Mouse (Mus musculus) forebrain, embryonic 13.5 days (tissue): ENCODE results near the gene Rbm44. TPM values are rescaled to one million over a fixed set of nuclear protein-coding genes. Genes with fewer than 3 reads are reported as not detected.
A peak's percentile ranks its signal among the peaks of the same experiment; 100 is the strongest.

ENCODE experiments used
- ATAC-seq: fragments of 200-750 bp; cut with Nextera tagmentation; 2 replicates; pipeline ENCODE4 v1.8.0; 2017
- H3K27ac ChIP-seq: fragments of 300-500 bp; sonication (generic); 2 replicates; pipeline ENCODE4 v1.5.1; 2015; ENCODE audit warnings: inconsistent platforms, mild to moderate bottlenecking, moderate library complexity
- H3K27me3 ChIP-seq: fragments of 300-500 bp; sonication (generic); 2 replicates; pipeline ENCODE4 v1.6.1; 2015; ENCODE audit warnings: mild to moderate bottlenecking, inconsistent platforms
- H3K36me3 ChIP-seq: fragments of 300-500 bp; sonication (generic); 2 replicates; pipeline ENCODE4 v1.6.1; 2015; ENCODE audit warnings: mild to moderate bottlenecking, inconsistent platforms; ENCODE audit not compliant: poor library complexity, severe bottlenecking
- H3K4me1 ChIP-seq: fragments of 300-500 bp; sonication (generic); 2 replicates; pipeline ENCODE4 v1.6.1; 2015; ENCODE audit warnings: inconsistent platforms
- H3K4me2 ChIP-seq: fragments of 300-500 bp; sonication (generic); 2 replicates; pipeline ENCODE4 v1.6.1; 2015; ENCODE audit warnings: inconsistent platforms, mild to moderate bottlenecking, moderate library complexity
- H3K4me3 ChIP-seq: fragments of 300-500 bp; sonication (generic); 2 replicates; pipeline ENCODE4 v1.5.1; 2015; ENCODE audit warnings: mild to moderate bottlenecking, inconsistent platforms
- H3K9ac ChIP-seq: fragments of 300-500 bp; sonication (generic); 2 replicates; pipeline ENCODE4 v1.6.1; 2015; ENCODE audit warnings: mild to moderate bottlenecking, inconsistent platforms
- H3K9me3 ChIP-seq: fragments of 300-500 bp; sonication (generic); replicated peaks from 2 replicates; pipeline ENCODE4 v1.6.1; 2016; ENCODE audit warnings: inconsistent platforms
- WGBS: fragments of 180-500 bp; shearing (Covaris S2); methylation state at CpG from one replicate; pipeline ENCODE4 v1.1.7; 2015; 5-methylcytosine and 5-hydroxymethylcytosine counted together
- polyA plus RNA-seq: library from polyadenylated mRNA; unstranded; fragments of >200 nt; fragmentation: Nextera tagmentation; extraction: Ambion mirVana; gene quantifications from 2 replicates; pipeline ENCODE4 v1.2.1, GENCODE M21; 2015

Gene Rbm44
- 0.11 and 0.12 TPM in 2 replicates for polyA plus RNA-seq

GRCm38 (mm10) chr1:91144813-91145212 lies at the start of gene Rbm44:
TSS of gene Rbm44 (plus strand) at chr1:91145089.
- no peak within 1 kb of the TSS for H3K9ac ChIP-seq
- H3K4me2 ChIP-seq = no peak within 1 kb of the TSS
- no peak within 1 kb of the TSS for H3K27ac ChIP-seq
- ATAC-seq = no peak
- H3K4me1 ChIP-seq = no peaks in the 10 kb centered on the region
- H3K27me3 ChIP-seq = no peaks in the 10 kb centered on the region
- no peaks in the 10 kb centered on the region for H3K9me3 ChIP-seq
- no peak within 1 kb of the TSS for H3K4me3 ChIP-seq
- WGBS = 74% methylated on average over 20 of the region's 20 CpGs
- H3K36me3 ChIP-seq = no peaks in the 10 kb centered on the region

- Histone ChIP-seq H3K9me3 (no peaks in the 10 kb centered on the region), H3K36me3 (no peaks in the 10 kb centered on the region), H3K4me2 (no peak overlapping the region), H3K27me3 (no peaks in the 10 kb centered on the region), H3K4me1 (peaks cover 3% of the 10 kb centered on the region; the same call in 1 of the 2 replicates), H3K27ac (no peak overlapping the region), H3K9ac (no peak overlapping the region), H3K4me3 (no peak overlapping the region)
- no peak for ATAC-seq
- WGBS = 81% methylated on average over 3 of the region's 3 CpGs
Observed at GRCm38 (mm10) chr1:91095258-91095657, 49.6 kb upstream of the Rbm44 start.

DNA sequence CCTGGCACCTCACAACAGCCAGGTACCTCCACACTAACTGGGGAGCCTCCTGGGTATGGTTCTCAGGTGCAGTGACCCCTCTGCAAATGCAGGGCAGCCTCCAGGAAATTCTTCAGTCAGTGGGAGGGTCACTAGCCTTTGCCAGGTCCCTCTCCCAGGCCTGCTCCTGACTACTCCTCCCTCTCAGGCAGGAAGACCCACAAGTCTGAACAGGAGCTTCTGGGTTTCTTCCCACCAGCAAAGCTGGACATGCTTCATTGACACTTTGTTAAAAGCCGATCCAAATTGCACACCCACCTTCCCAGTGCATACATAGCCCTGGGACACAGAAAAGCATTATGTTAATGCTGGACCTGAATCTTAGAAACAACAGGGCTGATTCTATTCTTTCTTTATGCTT lies 49.0 kb upstream of the Rbm44 start:
- 82% methylated on average over 1 of the region's 1 CpGs for WGBS
- Histone ChIP-seq H3K9me3 (no peaks in the 10 kb centered on the region), H3K4me2 (no peak overlapping the region), H3K4me1 (peaks cover 3% of the 10 kb centered on the region; the same call in 1 of the 2 replicates), H3K9ac (no peak overlapping the region), H3K27me3 (no peaks in the 10 kb centered on the region), H3K4me3 (no peak overlapping the region), H3K36me3 (no peaks in the 10 kb centered on the region), H3K27ac (no peak overlapping the region)
- ATAC-seq = no peak

- ATAC-seq = no peak
- Histone ChIP-seq H3K27ac (no peak overlapping the region), H3K9me3 (no peaks in the 10 kb centered on the region), H3K27me3 (no peaks in the 10 kb centered on the region), H3K36me3 (no peaks in the 10 kb centered on the region), H3K4me3 (no peak overlapping the region), H3K4me2 (no peak overlapping the region), H3K4me1 (peaks cover 3% of the 10 kb centered on the region; the same call in 1 of the 2 replicates), H3K9ac (no peak overlapping the region)
- 81% methylated on average over 5 of the region's 5 CpGs for WGBS
Observed at GRCm38 (mm10) chr1:91096490-91096889, 48.4 kb upstream of the Rbm44 start.

DNA sequence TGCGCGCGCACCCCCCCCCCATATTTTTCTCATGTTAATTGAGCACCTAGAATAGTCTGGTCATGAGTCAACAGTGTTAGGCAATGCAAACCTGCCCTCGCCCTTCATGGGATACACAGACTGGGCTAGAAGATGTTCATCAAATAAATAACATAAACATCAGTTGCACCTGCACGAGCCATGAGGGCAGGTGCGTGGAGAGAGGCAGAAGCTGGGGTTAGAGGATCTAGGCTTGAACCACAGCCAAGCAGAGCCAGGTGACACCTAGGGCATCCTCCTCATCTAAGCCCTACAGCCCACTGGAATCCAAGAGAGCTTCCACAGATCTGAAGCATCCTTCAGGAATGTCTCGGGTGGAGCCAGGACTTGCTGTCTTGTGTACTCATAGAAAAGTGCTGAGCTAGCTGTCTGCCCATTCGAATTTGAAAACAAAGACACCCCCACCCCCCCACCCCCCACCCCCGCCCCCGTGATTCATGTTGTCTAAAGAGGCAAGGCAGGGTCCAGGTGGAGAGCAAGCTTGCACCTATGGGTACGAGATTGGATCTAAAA lies 47.5 kb upstream of the Rbm44 start:
- ATAC-seq = no peak
- no peak overlapping the region for H3K9ac ChIP-seq
- H3K36me3 ChIP-seq = no peaks in the 10 kb centered on the region
- H3K4me1 ChIP-seq = peaks cover 5% of the 10 kb centered on the region; the same call in 1 of the 2 replicates
- whole genome bisulfite sequencing = 91% methylated on average over 11 of the region's 11 CpGs
- no peaks in the 10 kb centered on the region for H3K27me3 ChIP-seq
- H3K9me3 ChIP-seq = no peaks in the 10 kb centered on the region
- H3K27ac ChIP-seq = no peak overlapping the region
- H3K4me3 ChIP-seq = no peak overlapping the region
- no peak overlapping the region for H3K4me2 ChIP-seq

DNA sequence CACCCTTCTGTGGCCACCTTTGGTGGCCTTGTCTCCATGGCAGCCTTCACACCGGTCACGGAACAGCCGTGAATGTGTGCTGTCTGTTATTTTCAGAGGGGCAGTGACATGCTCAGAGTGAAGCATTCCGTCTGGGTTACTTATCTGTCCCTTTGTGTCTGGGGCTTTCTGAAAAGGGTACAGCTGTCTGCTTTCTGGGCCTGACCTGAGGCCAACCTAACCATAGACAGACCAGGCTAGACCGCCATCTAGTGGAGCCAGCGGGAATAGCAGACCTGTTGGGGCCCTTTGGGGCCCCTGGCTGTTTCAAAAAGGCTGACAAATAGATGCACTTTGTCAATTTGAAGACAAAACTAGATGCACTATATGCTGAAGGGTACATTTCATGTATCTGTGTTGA lies 46.0 kb upstream of the Rbm44 start:
- no peaks in the 10 kb centered on the region for H3K9me3 ChIP-seq
- H3K4me1 ChIP-seq = peaks cover 5% of the 10 kb centered on the region; the same call in 1 of the 2 replicates
- H3K27ac ChIP-seq = no peak overlapping the region
- H3K9ac ChIP-seq = no peak overlapping the region
- no peaks in the 10 kb centered on the region for H3K27me3 ChIP-seq
- H3K4me2 ChIP-seq = no peak overlapping the region
- WGBS = 13% methylated on average over 6 of the region's 6 CpGs
- no peak overlapping the region for H3K4me3 ChIP-seq
- peak; percentile 59; the same call in 1 of the 2 replicates for ATAC-seq
- H3K36me3 ChIP-seq = no peaks in the 10 kb centered on the region

GRCm38 (mm10) chr1:91101709-91102440 lies 43.0 kb upstream of the Rbm44 start:
- Histone ChIP-seq H3K9me3 (no peaks in the 10 kb centered on the region), H3K4me1 (peaks cover 5% of the 10 kb centered on the region; the same call in 1 of the 2 replicates), H3K9ac (no peak overlapping the region), H3K27ac (no peak overlapping the region), H3K4me2 (no peak overlapping the region), H3K27me3 (no peaks in the 10 kb centered on the region), H3K4me3 (no peak overlapping the region), H3K36me3 (peaks cover 6% of the 10 kb centered on the region; the same call in 1 of the 2 replicates)
- no peak for ATAC-seq
- 65% methylated on average over 11 of the region's 11 CpGs for WGBS

DNA sequence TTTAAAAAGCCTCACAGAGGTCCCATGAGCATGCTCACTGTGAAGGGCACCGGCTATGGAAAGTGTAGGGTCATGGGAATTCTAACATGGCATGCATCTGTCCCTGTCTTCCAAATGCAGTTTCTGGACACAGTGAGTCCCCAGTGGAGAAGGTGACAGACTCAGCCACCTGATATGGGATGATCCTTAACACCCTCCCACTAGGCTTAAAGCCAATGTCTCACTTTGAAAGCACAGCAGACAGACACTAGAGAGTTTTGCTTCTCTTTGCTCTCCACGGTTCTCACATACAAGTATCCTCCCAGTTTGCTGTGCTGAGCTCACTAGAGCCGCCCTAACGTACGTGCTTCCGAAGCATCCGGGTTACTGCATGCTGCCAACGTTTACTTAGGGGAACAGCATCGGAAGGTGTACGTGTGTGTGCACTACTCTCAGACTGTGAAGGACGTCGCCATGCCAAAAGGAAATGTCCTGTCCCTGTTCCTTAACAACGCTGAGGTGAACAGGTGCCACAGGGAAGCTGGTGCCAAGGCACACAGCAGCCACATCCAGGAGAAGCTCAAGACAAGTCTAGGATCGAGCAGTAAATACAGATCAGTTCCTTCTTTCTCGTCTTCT lies 41.4 kb upstream of the Rbm44 start:
- Histone ChIP-seq H3K9ac (no peak overlapping the region), H3K4me1 (peaks cover 5% of the 10 kb centered on the region; the same call in 1 of the 2 replicates), H3K9me3 (no peaks in the 10 kb centered on the region), H3K27me3 (no peaks in the 10 kb centered on the region), H3K36me3 (peaks cover 6% of the 10 kb centered on the region; the same call in 1 of the 2 replicates), H3K27ac (no peak overlapping the region), H3K4me2 (no peak overlapping the region), H3K4me3 (no peak overlapping the region)
- 93% methylated on average over 15 of the region's 15 CpGs for WGBS
- no peak for ATAC-seq

DNA sequence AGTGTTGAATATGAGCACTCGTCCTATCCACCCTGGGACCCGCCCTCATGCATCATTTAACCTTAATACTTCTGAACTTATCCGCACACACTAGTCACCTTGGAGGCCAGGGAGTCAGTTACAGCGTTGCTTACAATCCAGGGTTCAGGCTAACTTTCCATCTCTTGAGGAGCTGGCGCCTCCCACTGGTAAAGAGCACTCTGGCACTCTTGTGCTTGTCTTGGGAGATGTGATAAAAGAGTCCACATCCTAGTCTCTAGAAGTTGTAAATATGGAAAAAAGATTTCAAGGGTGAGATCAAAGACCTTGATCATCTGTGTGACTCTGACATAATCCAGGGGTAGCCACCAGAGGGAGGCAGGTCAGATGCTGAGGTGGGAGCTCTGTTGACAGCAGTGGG lies 37.3 kb upstream of the Rbm44 start:
- WGBS = 69% methylated on average over 5 of the region's 5 CpGs
- no peak overlapping the region for H3K27ac ChIP-seq
- no peak overlapping the region for H3K4me2 ChIP-seq
- ATAC-seq = no peak
- no peak overlapping the region for H3K4me3 ChIP-seq
- peaks cover 7% of the 10 kb centered on the region for H3K36me3 ChIP-seq
- H3K9ac ChIP-seq = no peak overlapping the region
- H3K4me1 ChIP-seq = no peaks in the 10 kb centered on the region
- H3K27me3 ChIP-seq = no peaks in the 10 kb centered on the region
- no peaks in the 10 kb centered on the region for H3K9me3 ChIP-seq

- H3K27me3 ChIP-seq = no peaks in the 10 kb centered on the region
- H3K4me2 ChIP-seq = no peak overlapping the region
- ATAC-seq = no peak
- no peaks in the 10 kb centered on the region for H3K4me1 ChIP-seq
- H3K9ac ChIP-seq = no peak overlapping the region
- H3K4me3 ChIP-seq = no peak overlapping the region
- 83% methylated on average over 4 of the region's 4 CpGs for WGBS
- H3K36me3 ChIP-seq = peaks cover 9% of the 10 kb centered on the region
- no peaks in the 10 kb centered on the region for H3K9me3 ChIP-seq
- no peak overlapping the region for H3K27ac ChIP-seq
Observed at GRCm38 (mm10) chr1:91109302-91109701, 35.6 kb upstream of the Rbm44 start.

GRCm38 (mm10) chr1:91112171-91112570 lies 32.7 kb upstream of the Rbm44 start:
- no peaks in the 10 kb centered on the region for H3K9me3 ChIP-seq
- H3K4me1 ChIP-seq = no peaks in the 10 kb centered on the region
- no peak for ATAC-seq
- no peak overlapping the region for H3K4me2 ChIP-seq
- H3K36me3 ChIP-seq = peaks cover 14% of the 10 kb centered on the region; the same call in 1 of the 2 replicates
- no peak overlapping the region for H3K27ac ChIP-seq
- 92% methylated on average over 14 of the region's 14 CpGs for WGBS
- no peak overlapping the region for H3K9ac ChIP-seq
- no peak overlapping the region for H3K4me3 ChIP-seq
- H3K27me3 ChIP-seq = no peaks in the 10 kb centered on the region

GRCm38 (mm10) chr1:91112606-91113005 lies 32.3 kb upstream of the Rbm44 start:
- Histone ChIP-seq H3K4me2 (no peak overlapping the region), H3K9me3 (no peaks in the 10 kb centered on the region), H3K27ac (no peak overlapping the region), H3K9ac (no peak overlapping the region), H3K36me3 (peaks cover 14% of the 10 kb centered on the region; the same call in 1 of the 2 replicates), H3K4me1 (no peaks in the 10 kb centered on the region), H3K4me3 (no peak overlapping the region), H3K27me3 (no peaks in the 10 kb centered on the region)
- 96% methylated on average over 4 of the region's 4 CpGs for WGBS
- no peak for ATAC-seq
